Mouse (Mus musculus): ENCODE data around the gene Ptpro.
"Not testable (repeated sequence)": the region's sequence is repeated elsewhere in the genome, so short reads cannot be mapped to it uniquely, and the experiment has no call there.

Gene Ptpro

GRCm38 (mm10) chr6:137395075-137395474, 143.0 kb downstream of the Ptpro start:
- no peak for DNase-seq

GRCm38 (mm10) chr6:137396106-137396793, 144.1 kb downstream of the Ptpro start:
- DNase-seq = peak; percentile 54

GRCm38 (mm10) chr6:137397358-137397757, 145.2 kb downstream of the Ptpro start:
- peak; percentile 17 for DNase-seq

GRCm38 (mm10) chr6:137404196-137404595, 152.1 kb downstream of the Ptpro start:
- no peak for DNase-seq

GRCm38 (mm10) chr6:137405690-137406089, 153.6 kb downstream of the Ptpro start:
- no peak for DNase-seq

GRCm38 (mm10) chr6:137410510-137410909, 158.4 kb downstream of the Ptpro start:
- DNase-seq = no peak

- no peak for DNase-seq
Observed at GRCm38 (mm10) chr6:137411901-137412378, 159.8 kb downstream of the Ptpro start.

GRCm38 (mm10) chr6:137413045-137413444, 160.9 kb downstream of the Ptpro start:
- no peak for DNase-seq

- peak; percentile 43 for DNase-seq
Observed at GRCm38 (mm10) chr6:137414531-137415405, 162.6 kb downstream of the Ptpro start.

- DNase-seq = no peak
Observed at GRCm38 (mm10) chr6:137422777-137423176, 170.7 kb downstream of the Ptpro start.

GRCm38 (mm10) chr6:137423830-137424229, 171.7 kb downstream of the Ptpro start:
- DNase-seq = no peak

- no peak for DNase-seq
Observed at GRCm38 (mm10) chr6:137425500-137426432, 173.6 kb downstream of the Ptpro start.

GRCm38 (mm10) chr6:137433521-137434137, 181.5 kb downstream of the Ptpro start:
- no peak for DNase-seq

- DNase-seq = no peak
Observed at GRCm38 (mm10) chr6:137437486-137437885, 185.4 kb downstream of the Ptpro start.

- DNase-seq = peak; percentile 19
Observed at GRCm38 (mm10) chr6:137437902-137438580, 185.9 kb downstream of the Ptpro start.

- no peak for DNase-seq
Observed at GRCm38 (mm10) chr6:137440559-137441486, 188.7 kb downstream of the Ptpro start.

GRCm38 (mm10) chr6:137443089-137443488, 191.0 kb downstream of the Ptpro start:
- DNase-seq = no peak

GRCm38 (mm10) chr6:137446116-137446515, 194.0 kb downstream of the Ptpro start:
- not testable (repeated sequence) for DNase-seq

- peak; percentile 67 for DNase-seq
Observed at GRCm38 (mm10) chr6:137455537-137456041, 203.5 kb downstream of the Ptpro start.

- no peak for DNase-seq
Observed at GRCm38 (mm10) chr6:137456064-137456463, 203.9 kb downstream of the Ptpro start.

Data from kidney, adult 9 months (tissue).